Mouse (Mus musculus): ENCODE measurements at regions not wholly inside any gene's neighbourhood (a gene's known extent, or its start where the extent isn't known, plus 50 kb on each side); places are given as distances from the start of the nearest gene placed in this dataset.

DNA sequence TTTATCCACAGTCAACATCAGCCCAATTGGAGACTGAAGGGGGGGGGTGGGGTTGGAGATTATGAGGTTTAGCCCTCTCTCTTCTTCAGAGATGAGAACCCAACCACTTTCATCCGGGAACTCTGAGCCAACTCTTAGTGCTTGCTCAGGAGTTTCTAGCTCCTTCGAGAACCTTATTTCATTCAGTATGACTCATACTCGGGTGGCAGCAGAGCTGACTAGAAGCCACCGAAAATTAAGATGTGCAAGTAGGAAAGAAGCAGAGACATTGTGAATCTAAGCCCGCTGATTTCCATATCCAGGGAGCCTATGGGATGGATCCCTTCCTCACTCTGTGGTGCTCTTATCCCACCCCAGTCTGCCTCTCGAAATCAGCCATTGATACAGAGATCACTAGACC lies 262.0 kb upstream of the Pabpc6 start:
- TF ChIP-seq CTCF (IDR thresholded peaks at IDR 0.05; ENCODE audit: low read depth, low read length) (no peak), EP300 (IDR thresholded peaks at IDR 0.05; ENCODE audit: insufficient read depth, low read depth, low read length) (no peak)

Measured in ES-Bruce4 (cell line).